Mouse (Mus musculus): Measurements from ENCODE around the gene Clic1. TPM values are rescaled to one million over a fixed set of nuclear protein-coding genes. Genes with fewer than 3 reads are reported as not detected.
"Not testable (repeated sequence)": the region's sequence is repeated elsewhere in the genome, so short reads cannot be mapped to it uniquely, and the experiment has no call there.

Gene Clic1
- 1 to 10 TPM; 9.2 to 9.6 TPM for total RNA-seq (2021)
- long read RNA-seq, experiment 1, partial matches to known transcripts: 0 of 4 reads
- long read RNA-seq, experiment 1, other reads (novel, unspliced or antisense): 1 of 4 reads
- long read RNA-seq, experiment 2, transcript Clic1-201 (6 exons, 1,466 nt): major isoform, 5 of 6 reads
- long read RNA-seq, experiment 2, partial matches to known transcripts: 1 of 6 reads
- long read RNA-seq, experiment 2, other reads (novel, unspliced or antisense): 0 of 6 reads

- Histone ChIP-seq H3K27ac (peak within 1 kb of the TSS; percentile 87), H3K4me3 (peak within 1 kb of the TSS; percentile 53)
- no peak for DNase-seq (ENCODE audit: low spot score in 2 of 2)
- peak; percentile 33 for TF ChIP-seq CTCF (conservative IDR thresholded peaks at IDR 0.05)
Measured at GRCm38 (mm10) chr17:35049561-35050016, at the start of gene Clic1. Gene Clic1 (plus strand): TSS chr17:35049966.

- peak; percentile 60 to 74 for DNase-seq (ENCODE audit: low spot score in 2 of 2)
- Histone ChIP-seq H3K4me3 (peak within 1 kb of the TSS; percentile 89), H3K27ac (peak within 1 kb of the TSS; percentile 100)
- no peak for TF ChIP-seq CTCF (conservative IDR thresholded peaks at IDR 0.05)
Measured at GRCm38 (mm10) chr17:35000717-35001451, 48.9 kb upstream of the Clic1 start, which contains the start of gene Vars. Gene Vars (plus strand): TSS chr17:35000987.

GRCm38 (mm10) chr17:35001452-35002152 lies 48.2 kb upstream of the Clic1 start:
- Histone ChIP-seq H3K27ac (peak overlapping the region; percentile 100), H3K4me3 (peak overlapping the region; percentile 89)
- DNase-seq (ENCODE audit: low spot score in 2 of 2): no peak
- no peak for TF ChIP-seq CTCF (conservative IDR thresholded peaks at IDR 0.05)

- no peak for DNase-seq (ENCODE audit: low spot score in 2 of 2)
- peak overlapping the region; percentile 34 for H3K4me3 ChIP-seq
- no peak for TF ChIP-seq CTCF (conservative IDR thresholded peaks at IDR 0.05)
- no peak overlapping the region for H3K27ac ChIP-seq
Measured at GRCm38 (mm10) chr17:35002153-35002865, 47.5 kb upstream of the Clic1 start.

GRCm38 (mm10) chr17:35003022-35003838 lies 46.5 kb upstream of the Clic1 start:
- DNase-seq (ENCODE audit: low spot score in 2 of 2): no peak
- TF ChIP-seq CTCF (conservative IDR thresholded peaks at IDR 0.05): no peak
- no peak overlapping the region for H3K27ac ChIP-seq
- no peak overlapping the region for H3K4me3 ChIP-seq

- Histone ChIP-seq H3K27ac (no peak overlapping the region), H3K4me3 (no peak overlapping the region)
- DNase-seq (ENCODE audit: low spot score in 2 of 2): no peak
- TF ChIP-seq CTCF (conservative IDR thresholded peaks at IDR 0.05): no peak
Measured at GRCm38 (mm10) chr17:35004075-35004717, 45.6 kb upstream of the Clic1 start.

DNA sequence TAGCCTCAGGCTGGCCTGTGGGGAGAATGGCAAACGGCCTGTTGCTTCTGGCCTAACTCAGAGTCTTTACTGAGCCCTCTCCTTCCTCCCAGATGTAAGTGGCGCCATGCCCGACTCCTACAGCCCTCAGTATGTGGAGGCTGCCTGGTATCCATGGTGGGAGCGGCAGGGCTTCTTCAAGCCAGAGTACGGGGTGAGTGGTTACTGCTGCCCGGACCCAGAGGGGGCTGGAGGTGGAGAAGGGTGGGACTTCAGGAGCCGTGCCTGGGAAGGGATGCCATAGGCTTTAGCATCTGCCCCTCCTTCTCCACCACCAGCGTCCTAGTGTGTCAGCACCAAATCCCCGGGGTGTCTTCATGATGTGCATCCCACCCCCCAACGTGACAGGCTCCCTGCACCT lies 44.6 kb upstream of the Clic1 start:
- Histone ChIP-seq H3K27ac (no peak overlapping the region), H3K4me3 (no peak overlapping the region)
- no peak for DNase-seq (ENCODE audit: low spot score in 2 of 2)
- TF ChIP-seq CTCF (conservative IDR thresholded peaks at IDR 0.05): no peak

- DNase-seq (ENCODE audit: low spot score in 2 of 2); H3K4me3 ChIP-seq; H3K27ac ChIP-seq: not testable (repeated sequence)
Measured at GRCm38 (mm10) chr17:35005902-35006301, 43.9 kb upstream of the Clic1 start.

- Histone ChIP-seq H3K4me3 (no peak overlapping the region), H3K27ac (no peak overlapping the region)
- no peak for DNase-seq (ENCODE audit: low spot score in 2 of 2)
- TF ChIP-seq CTCF (conservative IDR thresholded peaks at IDR 0.05): peak; percentile 65
Measured at GRCm38 (mm10) chr17:35007387-35007991, 42.3 kb upstream of the Clic1 start.

GRCm38 (mm10) chr17:35009586-35009985 lies 40.2 kb upstream of the Clic1 start:
- no peak for TF ChIP-seq CTCF (conservative IDR thresholded peaks at IDR 0.05)
- Histone ChIP-seq H3K27ac (no peak overlapping the region), H3K4me3 (no peak overlapping the region)
- DNase-seq (ENCODE audit: low spot score in 2 of 2): no peak

GRCm38 (mm10) chr17:35011440-35011839 lies 38.3 kb upstream of the Clic1 start:
- no peak overlapping the region for H3K27ac ChIP-seq
- TF ChIP-seq CTCF (conservative IDR thresholded peaks at IDR 0.05): no peak

More at GRCm38 (mm10) chr17:35011440-35011839, 38.3 kb upstream of the Clic1 start:
- DNase-seq (ENCODE audit: low spot score in 2 of 2): no peak
- no peak overlapping the region for H3K4me3 ChIP-seq
